Mouse (Mus musculus) urinary bladder, adult 2 months (tissue): ENCODE measurements at regions not wholly inside any gene's neighbourhood (a gene's known extent, or its start where the extent isn't known, plus 50 kb on each side); places are given as distances from the start of the nearest gene placed in this dataset.

Experiments
- DNase-seq: peaks from one replicate; pipeline ENCODE4 v3.0.0; 2022; ENCODE audit warnings: low spot score

DNA sequence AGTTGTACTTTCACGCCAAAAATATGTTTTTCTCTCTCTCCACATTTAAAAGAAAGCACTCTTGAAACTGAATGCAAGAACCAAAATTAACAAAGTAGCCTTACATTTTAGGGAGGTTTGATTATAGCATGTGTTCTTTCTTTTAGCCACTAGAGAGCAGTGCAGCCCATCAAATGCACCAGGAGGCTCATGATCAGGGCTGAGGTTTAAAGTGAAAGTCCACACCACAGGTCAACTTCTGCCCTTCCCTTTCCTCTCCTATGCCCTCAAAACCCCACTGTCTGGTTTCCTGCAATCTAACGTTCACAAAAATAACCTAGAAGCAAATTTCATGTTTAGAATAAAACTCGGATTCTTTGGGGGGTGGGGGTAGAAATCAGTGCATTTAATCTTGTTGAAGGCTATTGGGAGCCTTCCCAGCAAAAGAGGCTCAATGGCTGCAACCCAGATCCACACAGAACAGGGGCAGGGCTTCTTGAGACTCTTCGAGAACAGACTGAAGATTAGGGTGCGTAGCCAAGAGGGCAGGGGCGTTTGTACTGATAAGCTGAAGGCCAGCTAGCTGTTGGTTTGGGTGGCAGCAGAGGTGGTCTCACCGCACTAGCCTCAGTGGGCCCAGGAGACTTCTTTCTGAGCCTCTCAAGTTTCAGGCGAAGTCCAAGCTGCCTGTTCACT, 59.3 kb upstream of the Zfp770 start:
- no peak for DNase-seq

DNA sequence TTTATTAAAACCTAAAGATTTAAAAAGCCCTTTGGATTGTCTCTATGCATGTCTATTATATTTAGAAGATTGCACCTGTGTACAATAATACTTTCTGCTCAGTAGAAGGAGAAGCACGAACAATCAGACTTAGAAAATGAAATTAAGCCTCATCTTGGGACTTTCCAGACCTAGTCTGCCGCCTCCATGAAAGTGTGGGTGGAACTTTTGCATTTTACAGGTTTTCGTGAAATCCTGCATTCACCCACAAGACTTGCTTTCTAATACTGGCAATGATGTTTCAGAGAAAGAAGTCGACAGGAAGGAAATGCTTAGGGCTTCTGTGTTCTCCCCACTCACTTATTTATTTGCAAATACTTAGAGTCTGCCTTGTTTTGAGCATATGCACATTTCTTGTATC, 58.3 kb upstream of the Zfp770 start:
- DNase-seq = no peak
